Mouse (Mus musculus): ENCODE measurements around the gene Sirt7. TPM values are rescaled to one million over a fixed set of nuclear protein-coding genes. Genes with fewer than 3 reads are reported as not detected.

Gene Sirt7
- polyA plus RNA-seq (2016; fragmentation: Nextera tagmentation; extraction: Ambion mirVana): 40.4 and 48.2 TPM in 2 replicates

GRCm38 (mm10) chr11:120625152-120625775 is at the start of gene Sirt7:
Gene Sirt7 (minus strand): TSS chr11:120625240.
- Histone ChIP-seq H3K9ac (replicated peaks) (peak within 1 kb of the TSS; percentile 84), H3K36me3 (peaks cover 40% of the 10 kb centered on the region), H3K9me3 (no peaks in the 10 kb centered on the region), H3K4me1 (peaks cover 30% of the 10 kb centered on the region), H3K4me3 (peak within 1 kb of the TSS; percentile 99), H3K4me2 (replicated peaks) (peak within 1 kb of the TSS; percentile 100), H3K27ac (replicated peaks) (peak within 1 kb of the TSS; percentile 78), H3K27me3 (no peaks in the 10 kb centered on the region)
- 27% methylated on average over 5 of the region's 5 CpGs for WGBS
- peak; percentile 68 for ATAC-seq (ENCODE audit: low FRiP score, low read depth)

GRCm38 (mm10) chr11:120673594-120674122 is 48.6 kb upstream of the Sirt7 start:
- Histone ChIP-seq H3K27ac (replicated peaks) (peak overlapping the region; percentile 88), H3K4me3 (peak overlapping the region; percentile 69), H3K9ac (replicated peaks) (peak overlapping the region; percentile 78), H3K4me2 (replicated peaks) (peak overlapping the region; percentile 76), H3K4me1 (peaks cover 13% of the 10 kb centered on the region), H3K27me3 (no peaks in the 10 kb centered on the region), H3K9me3 (no peaks in the 10 kb centered on the region), H3K36me3 (peaks cover 18% of the 10 kb centered on the region)
- ATAC-seq (ENCODE audit: low FRiP score, low read depth): peak; percentile 39
- WGBS: 38% methylated on average over 12 of the region's 12 CpGs

- H3K9me3 ChIP-seq: no peaks in the 10 kb centered on the region
- peak within 1 kb of the TSS; percentile 88 for H3K27ac ChIP-seq (replicated peaks)
- 2% methylated on average over 80 of the region's 83 CpGs for WGBS
- H3K4me1 ChIP-seq: peaks cover 13% of the 10 kb centered on the region
- H3K4me2 ChIP-seq (replicated peaks): peak within 1 kb of the TSS; percentile 76
- no peaks in the 10 kb centered on the region for H3K27me3 ChIP-seq
- H3K36me3 ChIP-seq: peaks cover 11% of the 10 kb centered on the region
- peak within 1 kb of the TSS; percentile 78 for H3K9ac ChIP-seq (replicated peaks)
- H3K4me3 ChIP-seq: peak within 1 kb of the TSS; percentile 69
- ATAC-seq (ENCODE audit: low FRiP score, low read depth): peak; percentile 97
Measured at GRCm38 (mm10) chr11:120672687-120673593, 47.9 kb upstream of the Sirt7 start, which contains the start of gene Aspscr1. Gene Aspscr1 (plus strand): TSS chr11:120672973.

GRCm38 (mm10) chr11:120666617-120667016 is 41.6 kb upstream of the Sirt7 start:
- 7% methylated on average over 3 of the region's 3 CpGs for WGBS
- H3K4me2 ChIP-seq (replicated peaks): no peak overlapping the region
- no peak for ATAC-seq (ENCODE audit: low FRiP score, low read depth)
- H3K27ac ChIP-seq (replicated peaks): no peak overlapping the region
- H3K4me3 ChIP-seq: no peak overlapping the region
- H3K4me1 ChIP-seq: peaks cover 4% of the 10 kb centered on the region; the same call in 1 of the 2 replicates
- no peak overlapping the region for H3K9ac ChIP-seq (replicated peaks)
- no peaks in the 10 kb centered on the region for H3K9me3 ChIP-seq
- H3K27me3 ChIP-seq: peaks cover 46% of the 10 kb centered on the region
- H3K36me3 ChIP-seq: no peaks in the 10 kb centered on the region

GRCm38 (mm10) chr11:120665406-120665805 is 40.4 kb upstream of the Sirt7 start:
- Histone ChIP-seq H3K4me1 (peaks cover 15% of the 10 kb centered on the region), H3K4me3 (no peak overlapping the region), H3K27me3 (peaks cover 58% of the 10 kb centered on the region), H3K36me3 (no peaks in the 10 kb centered on the region), H3K27ac (replicated peaks) (no peak overlapping the region), H3K4me2 (replicated peaks) (no peak overlapping the region), H3K9me3 (no peaks in the 10 kb centered on the region), H3K9ac (replicated peaks) (no peak overlapping the region)
- no peak for ATAC-seq (ENCODE audit: low FRiP score, low read depth)
- WGBS: 83% methylated on average over 3 of the region's 3 CpGs

GRCm38 (mm10) chr11:120663714-120664113 is 38.7 kb upstream of the Sirt7 start:
- Histone ChIP-seq H3K27me3 (peaks cover 75% of the 10 kb centered on the region), H3K27ac (replicated peaks) (no peak overlapping the region), H3K9me3 (no peaks in the 10 kb centered on the region), H3K9ac (replicated peaks) (no peak overlapping the region), H3K36me3 (no peaks in the 10 kb centered on the region), H3K4me3 (no peak overlapping the region), H3K4me1 (peaks cover 27% of the 10 kb centered on the region), H3K4me2 (replicated peaks) (no peak overlapping the region)
- no peak for ATAC-seq (ENCODE audit: low FRiP score, low read depth)
- 59% methylated on average over 5 of the region's 5 CpGs for WGBS

- no peaks in the 10 kb centered on the region for H3K36me3 ChIP-seq
- H3K27me3 ChIP-seq: peaks cover 84% of the 10 kb centered on the region
- 38% methylated on average over 6 of the region's 6 CpGs for WGBS
- no peak overlapping the region for H3K27ac ChIP-seq (replicated peaks)
- H3K4me3 ChIP-seq: no peak overlapping the region
- no peak overlapping the region for H3K4me2 ChIP-seq (replicated peaks)
- peaks cover 27% of the 10 kb centered on the region for H3K4me1 ChIP-seq
- H3K9me3 ChIP-seq: no peaks in the 10 kb centered on the region
- ATAC-seq (ENCODE audit: low FRiP score, low read depth): no peak
- H3K9ac ChIP-seq (replicated peaks): no peak overlapping the region
Measured at GRCm38 (mm10) chr11:120662759-120663158, 37.7 kb upstream of the Sirt7 start.

- no peaks in the 10 kb centered on the region for H3K36me3 ChIP-seq
- peak within 1 kb of the TSS; percentile 42 for H3K4me3 ChIP-seq
- no peaks in the 10 kb centered on the region for H3K9me3 ChIP-seq
- peak within 1 kb of the TSS; percentile 44; the same call in 1 of the 2 replicates for H3K9ac ChIP-seq (replicated peaks)
- ATAC-seq (ENCODE audit: low FRiP score, low read depth): no peak
- peak within 1 kb of the TSS; percentile 58 for H3K4me2 ChIP-seq (replicated peaks)
- peaks cover 93% of the 10 kb centered on the region for H3K27me3 ChIP-seq
- peaks cover 23% of the 10 kb centered on the region for H3K4me1 ChIP-seq
- no peak within 1 kb of the TSS for H3K27ac ChIP-seq (replicated peaks)
- WGBS: 1% methylated on average over 35 of the region's 35 CpGs
Measured at GRCm38 (mm10) chr11:120661076-120661460, 36.0 kb upstream of the Sirt7 start, which contains the start of gene Notum. Gene Notum (minus strand): TSS chr11:120661175.

GRCm38 (mm10) chr11:120660301-120661075 is 35.4 kb upstream of the Sirt7 start:
- ATAC-seq (ENCODE audit: low FRiP score, low read depth): peak; percentile 52; the same call in 1 of the 2 replicates
- Histone ChIP-seq H3K4me1 (peaks cover 23% of the 10 kb centered on the region), H3K4me2 (replicated peaks) (peak overlapping the region; percentile 58), H3K36me3 (no peaks in the 10 kb centered on the region), H3K27ac (replicated peaks) (no peak overlapping the region), H3K9ac (replicated peaks) (peak overlapping the region; percentile 44; the same call in 1 of the 2 replicates), H3K27me3 (peaks cover 96% of the 10 kb centered on the region), H3K9me3 (no peaks in the 10 kb centered on the region), H3K4me3 (peak overlapping the region; percentile 42)
- under 1% methylated on average over 74 of the region's 95 CpGs for WGBS

- no peaks in the 10 kb centered on the region for H3K36me3 ChIP-seq
- H3K9me3 ChIP-seq: no peaks in the 10 kb centered on the region
- H3K27me3 ChIP-seq: peaks cover 93% of the 10 kb centered on the region
- no peak for ATAC-seq (ENCODE audit: low FRiP score, low read depth)
- H3K4me1 ChIP-seq: peaks cover 23% of the 10 kb centered on the region
- H3K9ac ChIP-seq (replicated peaks): peak overlapping the region; percentile 11; the same call in 1 of the 2 replicates
- 3% methylated on average over 50 of the region's 50 CpGs for WGBS
- peak overlapping the region; percentile 58 for H3K4me2 ChIP-seq (replicated peaks)
- H3K4me3 ChIP-seq: peak overlapping the region; percentile 42
- no peak overlapping the region for H3K27ac ChIP-seq (replicated peaks)
Measured at GRCm38 (mm10) chr11:120659509-120660300, 34.7 kb upstream of the Sirt7 start.

All from midbrain, embryonic 12.5 days (tissue).